Mouse (Mus musculus) left cerebral cortex, postnatal 14 days (tissue): Measurements from ENCODE around the gene Irak2. TPM values are rescaled to one million over a fixed set of nuclear protein-coding genes. Genes with fewer than 3 reads are reported as not detected.
A peak's percentile ranks its signal among the peaks of the same experiment; 100 is the strongest.

Experiments used
- DNase-seq, 2 experiments: peaks; one replicate each; pipeline ENCODE4 v3.0.0; 2021 to 2022; ENCODE audit warnings: low spot score in 2 of 2, mixed read lengths in 1 of 2
- intact Hi-C: fragments of 180-260 bp; cut with DNase I; formaldehyde crosslinking; loops from one replicate; pipeline ENCODE4 v1.15.1; 2025
- total RNA-seq, 2 experiments: library from RNA; stranded (reverse); gene quantifications; 2 replicates each; pipeline ENCODE4 v1.2.3; 2021

The Irak2 gene
- total RNA-seq, 2 experiments from 2014 or later = 19.5 to 23.5 TPM

GRCm38 (mm10) chr6:113624989-113625770 is 13.1 kb upstream of the Irak2 start:
- no peak for DNase-seq
- intact Hi-C loops = no loop called here

DNA sequence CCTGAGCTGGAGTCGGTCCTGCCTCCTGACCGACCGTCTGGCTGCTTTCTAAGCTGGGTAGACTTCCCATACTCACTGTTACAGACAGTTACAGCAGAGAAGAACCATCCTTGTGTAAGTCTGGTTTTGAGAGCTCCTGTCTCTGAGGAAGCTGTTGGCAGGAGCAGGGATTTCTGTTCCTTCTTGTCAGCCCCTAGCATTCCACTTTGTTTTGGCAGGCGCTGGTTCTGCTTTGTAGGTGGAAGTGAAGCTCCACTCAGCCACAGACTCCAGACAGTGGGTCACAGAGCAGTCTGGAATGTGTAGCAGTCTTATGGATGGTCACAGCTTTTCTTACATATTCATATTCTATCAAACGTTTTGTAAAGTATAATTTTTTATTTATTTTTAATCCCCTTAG is 7.9 kb upstream of the Irak2 start:
- DNase-seq = peak in 1 of 2 experiments; percentile 32
- intact Hi-C loops = no loop called here

GRCm38 (mm10) chr6:113632863-113633262 is 5.4 kb upstream of the Irak2 start:
- no peak for DNase-seq

DNA sequence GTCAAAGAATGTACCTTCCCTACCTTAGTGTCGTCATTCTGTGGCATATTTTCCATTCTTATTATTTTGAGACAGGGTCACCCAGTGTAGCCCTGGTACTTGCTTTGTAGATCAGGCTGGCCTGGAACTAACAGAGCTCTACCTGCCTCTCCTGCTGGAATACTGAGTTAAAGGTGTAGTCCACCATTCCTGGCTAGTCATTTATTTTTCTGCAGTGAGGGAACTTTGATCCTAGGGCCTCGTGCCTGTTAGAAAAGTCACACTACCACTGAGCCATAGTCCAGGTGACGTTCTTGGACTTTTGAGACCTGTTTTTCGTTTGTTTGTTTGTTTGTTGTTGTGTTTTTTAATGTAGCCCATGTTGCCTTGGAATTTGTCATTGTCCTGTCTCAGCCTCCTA is 934 bp downstream of the Irak2 start:
- intact Hi-C loops = loop anchor here (2.0 to 5.0 kb wide), 2 partner anchors 42 to 438 kb away; no protein-coding TSS in a partner anchor
- DNase-seq = no peak

More at GRCm38 (mm10) chr6:113632863-113633262, 5.4 kb upstream of the Irak2 start:
- intact Hi-C loops = no loop called here

DNA sequence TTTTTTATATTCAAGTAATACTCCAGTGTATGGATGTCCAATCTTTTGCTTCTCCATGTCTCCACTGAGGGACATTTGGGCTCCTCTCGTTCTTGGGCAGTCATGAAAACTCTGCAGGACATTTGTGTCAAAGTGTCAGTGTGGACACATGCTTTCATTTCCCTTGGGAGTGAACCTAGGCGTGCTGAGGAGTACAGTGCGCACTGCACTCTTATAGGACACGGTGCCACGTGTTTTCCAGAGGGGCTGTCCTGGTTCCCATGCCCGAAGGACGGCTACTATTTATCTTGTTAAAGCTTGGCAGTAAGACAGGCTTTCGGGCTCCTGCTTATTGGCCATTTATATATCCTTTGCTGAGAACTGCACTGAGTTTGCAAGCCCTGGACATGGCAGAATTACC is 4.3 kb downstream of the Irak2 start:
- DNase-seq = no peak
- intact Hi-C loops = no loop called here

DNA sequence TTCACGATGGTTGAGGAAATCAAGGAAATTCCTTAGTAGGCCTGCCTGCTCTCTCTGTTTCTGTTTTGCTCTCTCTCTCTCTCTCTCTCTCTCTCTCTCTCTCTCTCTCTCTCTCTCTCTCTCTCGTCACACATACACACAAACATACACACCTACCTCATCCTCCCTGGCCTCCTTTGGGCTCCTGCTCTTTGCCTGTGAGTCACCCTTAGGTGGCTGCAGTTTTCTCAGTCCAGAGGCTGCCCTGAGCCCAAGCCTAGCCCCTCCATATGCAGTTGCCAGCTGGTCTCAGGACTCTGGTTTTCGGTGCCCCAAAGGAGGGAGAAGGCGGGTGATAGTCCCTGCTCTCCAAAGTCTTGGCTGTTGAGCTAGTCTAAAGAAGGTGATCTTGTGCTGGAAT is 4.8 kb downstream of the Irak2 start:
- no peak for DNase-seq
- intact Hi-C loops = no loop called here

DNA sequence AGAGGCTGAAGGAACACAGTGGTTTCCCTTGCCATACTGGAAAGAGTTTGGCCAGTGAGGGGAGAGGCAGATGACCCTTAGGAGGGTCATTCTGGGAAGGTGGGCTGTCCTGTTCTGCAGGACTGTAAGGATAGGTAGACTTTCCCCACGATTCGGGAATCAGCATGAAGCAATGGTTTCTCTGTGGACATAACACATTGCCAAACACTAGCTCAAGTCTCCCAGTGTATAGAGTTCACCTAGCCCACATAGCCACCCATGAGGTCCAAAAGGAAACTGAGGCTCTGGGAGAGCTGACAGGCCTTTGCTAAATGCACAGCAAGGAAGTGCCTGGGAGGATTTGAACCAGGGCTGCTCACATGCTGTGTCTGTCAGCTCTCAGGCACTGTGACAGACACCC is 5.7 kb downstream of the Irak2 start:
- intact Hi-C loops = no loop called here
- no peak for DNase-seq

DNA sequence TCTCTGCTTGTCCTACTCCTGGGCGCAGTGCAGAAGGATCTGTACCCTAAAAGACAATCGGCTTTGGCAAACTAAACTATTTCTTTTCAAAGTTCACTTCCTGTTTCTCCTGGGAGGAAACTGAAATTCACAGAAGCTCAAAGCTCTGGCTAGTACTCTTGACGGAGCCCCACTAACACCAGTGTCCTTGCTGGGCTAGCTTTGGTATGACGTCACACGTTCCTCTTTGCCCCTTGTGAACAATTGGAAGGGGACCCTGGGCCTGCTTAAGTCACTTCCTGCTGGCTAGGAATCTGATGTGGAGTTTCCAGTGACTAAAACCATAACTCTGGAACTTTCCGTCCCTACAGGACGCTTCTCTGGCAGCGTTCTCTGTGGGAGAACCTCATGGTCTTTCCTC is 6.5 kb downstream of the Irak2 start:
- intact Hi-C loops = no loop called here
- DNase-seq = peak; percentile 49 to 53

DNA sequence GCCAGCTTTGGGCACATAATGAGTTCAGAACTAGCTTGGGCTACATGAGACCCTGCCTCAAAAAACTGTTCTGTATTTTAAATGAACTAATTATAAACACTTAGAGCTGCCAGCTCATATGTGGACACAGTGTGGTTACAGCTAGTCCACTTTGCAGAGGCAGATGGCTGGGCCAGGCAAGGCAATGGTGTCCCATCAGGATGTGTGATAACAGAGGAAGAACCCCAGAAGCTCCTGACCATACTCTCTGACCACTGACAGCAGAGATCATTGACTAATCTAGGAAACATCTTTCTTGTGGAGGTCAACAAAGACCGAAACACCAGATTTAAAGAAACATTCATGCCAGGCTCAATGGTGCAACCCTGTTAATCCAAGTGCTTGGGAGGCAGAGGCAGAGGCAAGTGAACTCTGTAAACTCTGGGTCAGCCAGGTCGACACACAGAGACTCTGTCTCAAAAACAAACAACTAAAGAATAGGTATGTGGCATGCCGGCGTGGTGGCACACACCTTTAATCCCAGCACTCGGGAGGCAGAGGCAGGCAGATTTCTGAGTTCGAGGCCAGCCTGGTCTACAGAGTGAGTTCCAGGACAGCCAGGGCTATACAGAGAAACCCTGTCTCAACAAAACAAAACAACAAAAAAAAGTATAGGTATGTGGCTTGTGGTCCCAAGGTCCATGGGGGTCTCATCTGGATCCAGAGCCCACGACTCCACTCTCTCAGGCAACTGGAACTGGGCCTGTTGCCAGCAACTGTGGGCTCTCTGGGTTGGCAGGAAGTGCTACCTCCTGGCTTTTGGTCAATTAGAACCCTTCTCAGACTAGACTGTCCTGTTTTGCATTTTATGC is 11.3 kb downstream of the Irak2 start:
- no peak for DNase-seq
- intact Hi-C loops = no loop called here

DNA sequence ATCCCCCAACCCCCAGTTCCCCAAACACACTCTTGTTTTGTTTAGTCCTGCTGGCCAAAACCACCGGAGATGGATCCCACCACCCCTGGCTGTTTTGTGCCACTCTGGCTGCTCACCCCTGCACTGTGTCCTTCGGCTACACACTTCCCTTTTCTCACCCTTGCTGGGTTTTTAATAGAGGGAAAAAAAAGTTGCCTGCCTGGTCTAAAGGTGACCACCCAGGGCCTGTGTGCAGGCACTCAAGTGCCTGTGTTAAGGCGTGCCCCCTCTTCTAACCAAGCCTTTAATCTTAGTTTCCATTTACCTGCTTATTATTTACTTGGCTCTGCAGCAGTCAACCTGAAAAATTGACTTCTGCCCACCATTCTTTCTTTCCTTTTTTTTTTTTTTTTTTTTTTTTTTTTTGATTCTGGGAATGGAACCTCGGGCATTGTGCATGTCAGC is 12.0 kb downstream of the Irak2 start:
- DNase-seq = no peak
- intact Hi-C loops = no loop called here

DNA sequence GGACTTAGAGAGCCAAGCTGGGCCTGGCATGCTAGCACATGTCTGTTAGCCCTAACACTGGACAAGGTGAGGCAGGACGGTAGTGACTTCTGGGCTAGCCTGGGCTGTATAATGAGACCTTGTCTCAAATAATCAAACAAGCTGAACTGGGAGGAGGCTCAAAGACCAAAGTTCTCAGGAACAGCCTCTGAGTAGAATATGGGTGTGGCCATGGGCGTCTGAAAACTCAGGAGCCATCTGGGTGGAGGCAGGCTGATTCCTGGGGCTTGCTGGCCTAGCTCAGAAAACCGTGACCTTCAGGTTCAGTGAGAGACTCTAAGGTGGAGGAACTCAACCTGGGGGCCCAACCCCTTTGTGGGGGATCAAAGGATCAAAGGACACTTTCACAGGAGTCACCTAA is 13.4 kb downstream of the Irak2 start:
- DNase-seq = no peak
- intact Hi-C loops = no loop called here

DNA sequence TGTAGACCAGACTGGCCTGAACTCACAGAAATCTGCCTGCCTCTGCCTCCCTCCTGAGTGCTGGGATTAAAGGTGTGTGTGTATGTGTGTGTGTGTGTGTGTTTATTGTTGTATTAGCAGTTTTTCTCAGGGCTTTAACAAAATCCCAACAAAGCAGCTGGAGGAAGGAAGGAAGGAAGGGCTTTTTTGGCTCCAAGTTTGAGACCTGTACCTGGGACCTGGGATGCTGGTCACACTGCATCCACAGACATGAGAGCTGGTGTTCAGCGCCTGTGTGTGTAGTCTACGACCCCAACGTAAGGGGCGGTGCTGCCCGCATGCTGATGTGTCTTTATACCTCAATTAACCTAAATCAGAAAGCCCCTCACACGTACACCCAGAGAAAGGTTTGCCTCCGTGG is 15.3 kb downstream of the Irak2 start:
- no peak for DNase-seq
- intact Hi-C loops = no loop called here

DNA sequence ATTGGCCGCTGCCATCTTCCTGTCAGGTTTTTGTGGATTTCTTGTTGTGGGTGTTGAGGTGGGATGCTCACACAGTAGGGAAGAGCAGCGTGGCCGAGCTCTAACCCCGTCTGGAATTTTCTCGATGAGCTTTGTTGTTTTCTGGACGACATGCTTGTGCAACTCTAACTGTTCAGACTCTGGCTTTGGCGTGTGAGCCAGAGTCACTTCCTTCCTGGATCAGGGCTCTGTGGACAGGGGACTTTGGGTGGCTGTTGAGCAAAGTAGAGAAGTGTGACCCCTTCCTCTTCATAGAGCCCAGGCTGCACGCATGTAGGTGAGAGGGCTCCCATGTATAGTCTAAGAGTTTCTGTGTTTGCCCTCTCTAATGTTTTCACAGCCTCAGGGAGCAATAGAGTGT is 15.8 kb downstream of the Irak2 start:
- intact Hi-C loops = no loop called here
- no peak for DNase-seq

DNA sequence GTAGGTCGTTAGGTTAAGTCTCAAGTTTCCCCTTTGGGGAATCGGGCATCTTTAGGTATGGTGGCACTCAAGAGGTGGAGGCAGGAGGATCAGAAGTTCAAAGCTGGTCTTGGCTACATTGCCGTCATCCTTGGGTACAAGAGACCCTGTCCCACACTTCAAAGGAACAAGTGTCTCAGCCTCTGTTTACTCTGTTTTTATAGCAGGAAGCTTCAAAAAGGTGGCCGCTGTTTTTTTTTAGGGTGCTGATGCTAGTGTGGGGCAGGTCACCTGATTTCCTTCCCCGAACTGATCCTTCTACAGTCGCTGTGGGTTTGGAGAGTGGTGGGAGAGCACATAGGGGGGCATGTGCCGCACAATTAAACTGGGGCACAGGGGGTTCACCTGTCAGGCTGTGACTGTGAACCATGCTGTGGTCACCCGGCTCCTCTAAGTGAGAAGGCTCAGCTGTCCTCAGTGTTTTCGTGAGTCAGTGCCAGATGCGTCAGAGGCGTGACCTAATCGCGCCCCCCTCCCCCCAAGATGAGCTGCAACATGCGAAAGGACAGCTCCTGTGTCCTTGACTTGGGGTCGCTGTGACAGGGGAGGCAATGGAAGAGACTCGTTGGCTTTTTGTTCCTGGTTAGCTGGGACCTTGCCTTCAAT is 16.6 kb downstream of the Irak2 start:
- intact Hi-C loops = no loop called here
- no peak for DNase-seq

- DNase-seq = no peak
- intact Hi-C loops = no loop called here
Observed at GRCm38 (mm10) chr6:113655475-113655874, 17.2 kb downstream of the Irak2 start.

GRCm38 (mm10) chr6:113656847-113657246 is 18.6 kb downstream of the Irak2 start:
- DNase-seq = no peak
- intact Hi-C loops = no loop called here

- no peak for DNase-seq
- intact Hi-C loops = no loop called here
Observed at GRCm38 (mm10) chr6:113658226-113658625, 20.0 kb downstream of the Irak2 start.

DNA sequence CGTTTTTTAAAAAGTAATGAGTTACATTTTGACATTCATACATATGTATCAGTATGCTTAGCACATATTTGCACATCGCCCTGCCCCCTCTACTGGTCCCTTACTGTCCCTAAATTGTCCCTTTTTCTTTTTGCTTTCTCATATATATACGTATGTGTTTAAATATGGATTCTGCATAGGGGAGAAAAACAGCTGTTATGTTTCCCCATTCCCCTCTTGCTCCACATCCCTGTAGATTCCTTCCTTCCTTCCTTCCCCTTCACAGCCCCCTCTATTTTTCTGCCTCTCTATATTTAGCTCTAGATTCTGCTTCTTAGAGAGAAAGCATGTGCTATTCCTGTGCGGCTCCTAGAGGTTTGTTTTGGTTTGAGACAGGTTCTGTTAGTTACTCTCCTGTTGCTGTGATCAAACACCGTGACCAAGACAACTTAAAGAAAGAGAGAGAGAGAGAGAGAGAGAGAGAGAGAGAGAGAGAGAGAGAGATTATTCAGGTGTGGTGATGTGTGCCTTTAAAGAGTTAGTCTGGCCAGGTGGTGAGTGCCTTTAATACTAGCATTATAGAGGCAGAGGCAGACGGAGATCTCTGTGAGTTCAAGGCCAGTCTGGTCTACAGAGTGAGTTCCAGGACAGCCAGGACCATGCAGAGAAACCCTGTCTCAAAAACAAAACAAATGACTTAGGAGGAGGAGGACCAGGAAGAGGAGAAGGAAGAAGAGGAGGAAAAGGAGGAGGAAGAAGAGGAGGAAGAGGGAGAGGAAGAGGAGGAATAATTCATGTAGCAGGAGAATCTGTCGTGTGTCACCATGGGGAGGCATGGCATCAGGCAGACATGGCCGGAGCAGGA is 21.6 kb downstream of the Irak2 start:
- intact Hi-C loops = no loop called here

More for the DNA sequence above, 21.6 kb downstream of the Irak2 start:
- peak in 1 of 2 experiments; percentile 46 for DNase-seq
